Mouse (Mus musculus) heart, postnatal 10 days (tissue): ENCODE results near the gene Csrnp1. TPM values are rescaled to one million over a fixed set of nuclear protein-coding genes. Genes with fewer than 3 reads are reported as not detected.

Source experiments
- DNase-seq, 2 experiments: peaks; one replicate each; pipeline ENCODE4 v3.0.0; 2021
- intact Hi-C: fragments of 180-260 bp; cut with DNase I; formaldehyde crosslinking; loops from one replicate; pipeline ENCODE4 v1.15.1; 2025
- total RNA-seq, 2 experiments: library from RNA; stranded (reverse); gene quantifications; 2 replicates each; pipeline ENCODE4 v1.2.3; 2021

Csrnp1 gene
- total RNA-seq, 2 experiments from 2014 or later, result 9.9 to 19.0 TPM

GRCm38 (mm10) chr9:119962216-119962615 is 22.2 kb downstream of the Csrnp1 start:
- no peak for DNase-seq

GRCm38 (mm10) chr9:119958835-119959234 is 25.6 kb downstream of the Csrnp1 start:
- intact Hi-C loops, result no loop called here
- no peak for DNase-seq

More at GRCm38 (mm10) chr9:119962216-119962615, 22.2 kb downstream of the Csrnp1 start:
- intact Hi-C loops, result loop anchor here (2.0 to 5.0 kb wide), 2 partner anchors 111 to 135 kb away; no protein-coding TSS in a partner anchor

- intact Hi-C loops, result no loop called here
- no peak for DNase-seq
Observed at GRCm38 (mm10) chr9:119951388-119951787, 33.1 kb downstream of the Csrnp1 start.

GRCm38 (mm10) chr9:119950434-119950833 is 34.0 kb downstream of the Csrnp1 start:
- peak; percentile 44 to 58 for DNase-seq
- intact Hi-C loops, result no loop called here

DNA sequence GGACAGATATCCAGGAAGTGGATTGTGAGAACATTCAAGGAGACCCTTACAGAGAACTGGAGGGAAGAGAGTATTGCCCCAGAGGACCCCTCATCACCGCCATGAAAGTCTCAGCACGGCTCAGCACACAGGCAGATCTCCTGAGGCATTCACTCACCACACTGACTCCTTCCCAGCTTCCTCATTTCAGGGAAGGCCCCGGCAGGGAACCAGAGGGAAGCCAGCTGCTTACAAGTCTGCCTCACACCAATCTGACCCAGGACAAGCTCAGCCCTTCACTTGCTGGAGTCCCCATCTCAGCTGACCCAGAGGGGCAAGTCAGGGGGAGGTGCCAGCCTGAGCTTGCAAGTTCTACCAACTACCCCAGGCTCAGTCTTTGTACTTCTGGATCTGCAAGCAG is 35.7 kb downstream of the Csrnp1 start:
- intact Hi-C loops, result no loop called here
- DNase-seq, result no peak

- DNase-seq, result peak in 1 of 2 experiments; percentile 57
- intact Hi-C loops, result no loop called here
Observed at GRCm38 (mm10) chr9:119945173-119945900, 39.1 kb downstream of the Csrnp1 start.

GRCm38 (mm10) chr9:119943326-119943725 is 41.1 kb downstream of the Csrnp1 start:
- intact Hi-C loops, result no loop called here
- DNase-seq, result no peak

DNA sequence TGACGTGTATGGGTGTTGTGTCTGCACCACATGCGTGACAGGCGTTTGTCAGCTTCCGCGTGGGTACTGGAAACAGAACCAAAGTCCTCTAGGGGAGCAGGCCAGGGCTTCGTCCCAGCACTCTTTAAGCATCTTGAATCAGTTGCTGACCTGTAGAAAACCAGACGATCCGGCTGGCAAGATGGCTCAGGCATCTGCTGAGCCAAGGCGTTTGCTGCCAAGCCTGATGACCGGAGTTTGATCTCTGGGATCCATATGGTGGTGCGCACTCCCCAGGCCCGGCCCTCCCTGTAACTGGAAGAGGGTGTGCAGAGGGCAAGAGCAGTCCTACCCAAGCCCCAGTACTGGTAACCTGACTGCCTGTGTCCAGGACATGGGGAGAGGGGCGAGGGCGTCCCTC is 42.6 kb downstream of the Csrnp1 start:
- intact Hi-C loops, result no loop called here
- no peak for DNase-seq

- DNase-seq, result no peak
- intact Hi-C loops, result no loop called here
Observed at GRCm38 (mm10) chr9:119941407-119941806, 43.1 kb downstream of the Csrnp1 start.

GRCm38 (mm10) chr9:119939646-119940045 is 44.8 kb downstream of the Csrnp1 start:
- no peak for DNase-seq
- intact Hi-C loops, result loop anchor here (2.0 kb wide), 1 partner anchor 39 kb away; no protein-coding TSS in a partner anchor

DNA sequence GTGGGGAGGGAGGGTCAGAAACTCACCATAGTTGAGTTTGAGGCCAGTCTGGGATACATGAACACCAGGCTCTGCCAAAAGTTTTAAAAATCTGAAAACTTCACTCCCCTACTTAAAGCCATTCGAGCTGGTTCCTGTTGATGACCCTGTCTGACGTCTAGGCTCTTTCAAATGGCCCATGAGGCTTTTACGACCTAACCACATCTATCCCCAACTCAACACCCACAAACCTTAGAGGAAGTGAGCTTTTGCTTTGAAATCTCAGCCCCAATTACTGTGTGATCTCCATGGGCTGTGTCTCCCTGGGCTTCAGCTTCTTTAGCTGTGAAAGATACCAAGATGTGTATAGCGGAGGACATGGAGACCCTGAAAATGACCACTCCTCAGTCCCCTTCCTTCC is 46.0 kb downstream of the Csrnp1 start:
- no peak for DNase-seq
- intact Hi-C loops, result loop anchor here (2.0 kb wide), 1 partner anchor 40 kb away; no protein-coding TSS in a partner anchor

DNA sequence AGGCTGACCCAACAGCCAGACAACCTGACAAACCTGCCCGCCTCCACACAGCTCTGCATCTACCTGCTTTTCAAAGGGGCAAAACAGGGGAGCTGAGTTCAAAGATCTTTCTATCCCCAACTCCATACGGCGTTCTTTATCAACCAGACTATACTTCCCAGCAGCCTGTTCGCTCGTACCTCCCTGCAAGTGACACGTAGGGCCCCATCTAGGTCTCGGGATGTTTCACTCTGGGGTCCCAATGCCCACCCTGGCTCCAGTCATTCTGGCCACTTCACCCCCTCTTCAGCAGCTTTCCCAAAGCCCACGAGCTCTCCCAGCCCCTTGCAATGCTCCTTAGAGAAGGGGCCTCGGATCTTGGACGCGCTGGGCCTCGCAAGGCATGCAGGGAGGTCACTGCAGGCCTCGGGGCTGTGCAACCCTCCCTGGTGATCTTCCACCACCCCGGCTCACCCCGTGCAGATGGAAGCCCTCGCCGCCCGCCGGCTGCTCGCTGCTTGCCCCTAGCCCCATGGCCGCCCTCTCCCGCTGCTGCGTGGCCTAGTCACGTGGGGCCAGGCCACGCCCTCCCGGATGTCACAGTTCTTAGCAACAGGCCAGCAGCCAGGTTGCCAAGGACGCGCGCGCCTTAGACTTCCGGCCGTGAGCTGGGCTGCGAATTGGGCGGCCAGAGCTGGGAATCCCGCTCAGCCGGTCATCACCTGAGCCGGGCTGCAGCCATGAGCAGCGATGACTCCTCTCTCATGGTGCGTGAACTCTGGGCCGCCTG is 47.3 kb downstream of the Csrnp1 start, which contains the start of the genes Gorasp1 and Ttc21a:
Gene Gorasp1, minus strand, starts transcription at position 561 of the 769 bp plus-strand sequence.
Gene Ttc21a, plus strand, starts transcription at position 602 of the 769 bp plus-strand sequence.
- intact Hi-C loops, result loop anchor here (2.0 kb wide), 1 partner anchor 74 kb away; no protein-coding TSS in a partner anchor
- peak; percentile 96 to 98 for DNase-seq

- intact Hi-C loops, result no loop called here
- no peak for DNase-seq
Observed at GRCm38 (mm10) chr9:119933675-119934074, 50.8 kb downstream of the Csrnp1 start.

GRCm38 (mm10) chr9:119932358-119932757 is 52.1 kb downstream of the Csrnp1 start:
- intact Hi-C loops, result no loop called here

GRCm38 (mm10) chr9:119926497-119926896 is 58.0 kb downstream of the Csrnp1 start:
- intact Hi-C loops, result no loop called here

More at GRCm38 (mm10) chr9:119932358-119932757, 52.1 kb downstream of the Csrnp1 start:
- peak in 1 of 2 experiments; percentile 18 for DNase-seq

GRCm38 (mm10) chr9:119925729-119926128 is 58.7 kb downstream of the Csrnp1 start:
- intact Hi-C loops, result no loop called here

More at GRCm38 (mm10) chr9:119926497-119926896, 58.0 kb downstream of the Csrnp1 start:
- no peak for DNase-seq

DNA sequence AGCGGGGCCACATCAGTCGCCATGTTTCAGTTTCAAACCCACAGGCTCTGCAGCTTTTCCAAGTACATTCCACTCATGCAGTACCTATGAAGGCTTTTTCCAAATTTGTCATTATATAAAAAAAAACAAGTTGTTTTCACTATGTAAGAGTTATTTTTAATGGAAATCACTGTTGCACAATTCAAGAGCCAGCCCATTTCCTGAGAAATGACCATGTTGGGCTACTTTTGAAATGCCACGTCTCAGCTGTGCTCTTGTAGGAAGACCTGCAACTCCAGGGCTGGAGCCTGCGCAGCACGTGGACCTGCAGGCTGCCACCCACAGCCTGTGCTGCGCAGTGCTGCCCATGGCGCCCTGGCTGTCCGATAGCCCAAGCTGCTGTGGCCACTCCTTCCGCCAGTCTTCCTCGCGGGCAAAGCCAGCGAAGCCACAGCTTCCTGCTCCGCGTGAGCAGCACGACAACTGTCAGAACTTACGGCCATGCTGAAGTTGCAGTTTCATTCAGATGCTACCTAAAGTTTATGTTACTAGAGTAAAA is 59.3 kb downstream of the Csrnp1 start:
- DNase-seq, result no peak
- intact Hi-C loops, result no loop called here

More at GRCm38 (mm10) chr9:119925729-119926128, 58.7 kb downstream of the Csrnp1 start:
- no peak for DNase-seq

GRCm38 (mm10) chr9:119923462-119923861 is 61.0 kb downstream of the Csrnp1 start:
- intact Hi-C loops, result no loop called here

More at GRCm38 (mm10) chr9:119923462-119923861, 61.0 kb downstream of the Csrnp1 start:
- no peak for DNase-seq
